Mouse (Mus musculus): Measurements from ENCODE around the gene Nphp3. TPM values are rescaled to one million over a fixed set of nuclear protein-coding genes. Genes with fewer than 3 reads are reported as not detected.

Gene Nphp3
- 26.8 and 29.4 TPM in 2 replicates for polyA plus RNA-seq (2011; ENCODE audit: insufficient read depth, insufficient read length, low read depth, missing spikeins)

DNA sequence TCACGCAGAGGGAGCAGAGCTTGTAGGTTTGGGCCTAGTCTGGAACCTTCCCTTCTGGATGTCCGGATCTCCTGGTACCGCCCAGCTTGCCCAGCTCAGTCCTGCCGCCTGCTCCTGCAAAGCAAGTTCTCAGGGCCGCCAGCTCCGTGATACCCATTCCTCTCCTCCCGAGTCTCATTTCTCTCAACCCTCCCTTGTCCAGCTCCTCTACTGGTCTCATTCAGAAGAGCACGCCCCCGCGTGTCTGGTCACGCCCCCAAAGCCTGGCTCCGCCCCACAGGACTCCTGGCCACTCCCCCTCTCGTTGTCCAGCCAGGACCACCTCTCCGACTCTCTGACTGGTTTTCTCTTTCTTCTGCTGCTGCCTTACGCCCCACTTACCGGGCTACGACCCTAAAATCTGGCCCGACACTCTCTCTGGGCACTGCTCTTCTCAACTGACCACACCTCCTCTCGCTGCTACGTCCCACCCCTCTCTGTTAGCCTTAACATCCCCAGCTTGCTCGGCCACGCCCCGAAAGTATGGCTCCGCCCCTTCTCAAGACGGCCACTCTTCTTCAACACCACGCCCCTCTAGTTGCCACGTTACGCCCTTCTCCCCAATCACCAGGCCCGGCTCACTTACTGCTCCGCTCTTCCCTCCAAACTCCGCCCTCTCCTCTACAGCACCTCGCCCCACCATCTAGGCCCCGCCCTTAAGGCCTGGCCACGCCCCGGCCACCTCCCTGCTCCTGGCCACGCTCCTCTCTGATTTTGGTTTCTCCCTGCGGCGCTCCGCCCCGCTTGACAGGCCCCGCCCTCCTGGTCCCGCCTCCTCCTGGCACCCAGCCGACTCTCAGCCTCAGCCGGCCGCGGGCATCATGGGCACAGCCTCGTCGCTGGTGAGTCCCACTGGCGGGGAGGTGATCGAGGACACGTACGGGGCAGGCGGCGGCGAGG, at the start of gene Nphp3:
Gene Nphp3, plus strand, starts transcription at position 624 of the 939 bp plus-strand sequence.
- Histone ChIP-seq H3K9ac (ENCODE audit: low read depth, poor library complexity, severe bottlenecking) (peak within 1 kb of the TSS; percentile 66), H3K36me3 (ENCODE audit: control insufficient read depth, insufficient read depth, low read length, poor library complexity, severe bottlenecking) (no peaks in the 10 kb centered on the region), H3K9me3 (replicated peaks; ENCODE audit: control insufficient read depth, insufficient read depth, low read length, poor library complexity, severe bottlenecking) (no peaks in the 10 kb centered on the region), H3K27me3 (ENCODE audit: control insufficient read depth, insufficient read depth, low read length, poor library complexity, severe bottlenecking) (no peaks in the 10 kb centered on the region), H3K4me1 (ENCODE audit: control insufficient read depth, insufficient read depth, low read length) (peaks cover 2% of the 10 kb centered on the region), H3K4me3 (ENCODE audit: low read depth, low read length) (peak within 1 kb of the TSS; percentile 86), H3K27ac (ENCODE audit: insufficient read depth, low read length) (peak within 1 kb of the TSS; percentile 44; the same call in 1 of the 2 replicates)
- TF ChIP-seq EP300 (IDR thresholded peaks at IDR 0.05; ENCODE audit: insufficient read depth, low read depth, low read length), result no peak
- TF ChIP-seq POLR2A (IDR thresholded peaks at IDR 0.05; ENCODE audit: insufficient read depth, low read length), result peak; percentile 45

DNA sequence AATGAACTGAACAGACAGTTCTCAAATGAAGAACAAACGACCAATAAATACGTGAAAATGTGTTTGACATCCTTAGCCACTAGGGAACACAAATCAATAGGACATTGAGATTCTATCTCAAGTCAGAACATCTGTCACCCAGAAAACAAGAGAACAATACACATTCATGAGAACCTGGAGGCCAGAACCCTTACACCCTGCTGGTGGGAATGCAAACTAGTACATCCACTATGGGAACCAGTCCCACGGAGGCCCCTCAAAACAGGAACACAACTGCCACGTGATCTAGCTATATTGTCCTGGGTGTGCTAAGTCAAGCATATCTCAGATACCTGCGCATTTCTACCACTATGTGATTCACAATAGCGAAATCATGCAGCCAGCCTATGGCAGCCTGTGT, 43.6 kb upstream of the Nphp3 start:
- H3K9me3 ChIP-seq (replicated peaks; ENCODE audit: control insufficient read depth, insufficient read depth, low read length, poor library complexity, severe bottlenecking), result no peaks in the 10 kb centered on the region
- H3K4me3 ChIP-seq (ENCODE audit: low read depth, low read length), result no peak overlapping the region
- H3K36me3 ChIP-seq (ENCODE audit: control insufficient read depth, insufficient read depth, low read length, poor library complexity, severe bottlenecking), result no peaks in the 10 kb centered on the region
- H3K27ac ChIP-seq (ENCODE audit: insufficient read depth, low read length), result no peak overlapping the region
- no peaks in the 10 kb centered on the region for H3K4me1 ChIP-seq (ENCODE audit: control insufficient read depth, insufficient read depth, low read length)
- no peaks in the 10 kb centered on the region; the same call in 1 of the 2 replicates for H3K27me3 ChIP-seq (ENCODE audit: control insufficient read depth, insufficient read depth, low read length, poor library complexity, severe bottlenecking)
- H3K9ac ChIP-seq (ENCODE audit: low read depth, poor library complexity, severe bottlenecking), result no peak overlapping the region
- TF ChIP-seq CTCF (IDR thresholded peaks at IDR 0.05; ENCODE audit: low read depth, low read length), result no peak
- TF ChIP-seq POLR2A (IDR thresholded peaks at IDR 0.05; ENCODE audit: insufficient read depth, low read length), result no peak
- TF ChIP-seq EP300 (IDR thresholded peaks at IDR 0.05; ENCODE audit: insufficient read depth, low read depth, low read length), result no peak

DNA sequence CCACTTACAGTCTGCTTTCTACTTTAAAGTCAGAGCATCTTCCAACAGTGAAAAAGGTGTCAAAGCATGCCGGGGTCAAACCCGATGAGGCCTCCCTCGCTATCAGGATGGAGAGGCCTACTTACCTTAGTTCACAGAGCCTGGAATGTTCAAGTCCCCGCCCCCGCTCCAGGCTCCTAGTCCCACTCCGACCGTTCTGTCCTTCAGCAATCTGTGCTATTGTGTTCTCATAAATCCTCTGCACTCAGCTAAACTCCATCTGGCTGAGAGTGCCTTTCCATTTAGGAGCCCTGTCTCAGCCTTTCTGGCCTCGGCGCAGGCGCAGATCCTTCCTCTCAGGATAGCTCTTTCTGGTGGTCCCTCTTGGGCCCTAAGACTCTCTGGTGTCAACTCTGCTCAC, 42.4 kb upstream of the Nphp3 start:
- Histone ChIP-seq H3K4me3 (ENCODE audit: low read depth, low read length) (no peak overlapping the region), H3K36me3 (ENCODE audit: control insufficient read depth, insufficient read depth, low read length, poor library complexity, severe bottlenecking) (no peaks in the 10 kb centered on the region), H3K27ac (ENCODE audit: insufficient read depth, low read length) (no peak overlapping the region), H3K9me3 (replicated peaks; ENCODE audit: control insufficient read depth, insufficient read depth, low read length, poor library complexity, severe bottlenecking) (no peaks in the 10 kb centered on the region), H3K27me3 (ENCODE audit: control insufficient read depth, insufficient read depth, low read length, poor library complexity, severe bottlenecking) (no peaks in the 10 kb centered on the region; the same call in 1 of the 2 replicates), H3K9ac (ENCODE audit: low read depth, poor library complexity, severe bottlenecking) (no peak overlapping the region), H3K4me1 (ENCODE audit: control insufficient read depth, insufficient read depth, low read length) (no peaks in the 10 kb centered on the region)
- TF ChIP-seq EP300 (IDR thresholded peaks at IDR 0.05; ENCODE audit: insufficient read depth, low read depth, low read length), result no peak
- no peak for TF ChIP-seq CTCF (IDR thresholded peaks at IDR 0.05; ENCODE audit: low read depth, low read length)
- no peak for TF ChIP-seq POLR2A (IDR thresholded peaks at IDR 0.05; ENCODE audit: insufficient read depth, low read length)

DNA sequence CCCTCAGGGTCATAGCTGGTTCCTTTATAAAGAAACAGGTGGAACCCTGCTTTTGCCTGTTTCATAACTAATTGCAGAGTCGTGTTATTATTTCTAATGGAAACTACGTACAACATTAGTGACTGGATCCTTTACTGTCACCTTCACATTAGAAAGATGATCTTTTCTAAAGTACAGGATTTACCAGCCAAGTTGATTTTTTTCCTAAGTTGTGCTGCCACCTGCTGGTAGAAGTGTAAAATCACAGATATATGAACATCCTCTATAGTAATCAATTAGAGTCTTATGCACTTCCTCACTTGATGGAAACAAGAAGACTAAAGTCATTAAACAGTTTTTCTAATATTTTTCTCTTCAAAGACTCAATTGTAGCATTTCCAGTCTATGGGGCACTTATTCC, 5.8 kb upstream of the Nphp3 start:
- no peak overlapping the region for H3K9ac ChIP-seq (ENCODE audit: low read depth, poor library complexity, severe bottlenecking)
- no peak overlapping the region for H3K4me3 ChIP-seq (ENCODE audit: low read depth, low read length)
- peaks cover 2% of the 10 kb centered on the region for H3K4me1 ChIP-seq (ENCODE audit: control insufficient read depth, insufficient read depth, low read length)
- no peak for TF ChIP-seq POLR2A (IDR thresholded peaks at IDR 0.05; ENCODE audit: insufficient read depth, low read length)
- TF ChIP-seq EP300 (IDR thresholded peaks at IDR 0.05; ENCODE audit: insufficient read depth, low read depth, low read length), result no peak
- no peak for TF ChIP-seq CTCF (IDR thresholded peaks at IDR 0.05; ENCODE audit: low read depth, low read length)
- H3K27me3 ChIP-seq (ENCODE audit: control insufficient read depth, insufficient read depth, low read length, poor library complexity, severe bottlenecking), result no peaks in the 10 kb centered on the region
- no peak overlapping the region for H3K27ac ChIP-seq (ENCODE audit: insufficient read depth, low read length)
- H3K9me3 ChIP-seq (replicated peaks; ENCODE audit: control insufficient read depth, insufficient read depth, low read length, poor library complexity, severe bottlenecking), result no peaks in the 10 kb centered on the region
- no peaks in the 10 kb centered on the region for H3K36me3 ChIP-seq (ENCODE audit: control insufficient read depth, insufficient read depth, low read length, poor library complexity, severe bottlenecking)

DNA sequence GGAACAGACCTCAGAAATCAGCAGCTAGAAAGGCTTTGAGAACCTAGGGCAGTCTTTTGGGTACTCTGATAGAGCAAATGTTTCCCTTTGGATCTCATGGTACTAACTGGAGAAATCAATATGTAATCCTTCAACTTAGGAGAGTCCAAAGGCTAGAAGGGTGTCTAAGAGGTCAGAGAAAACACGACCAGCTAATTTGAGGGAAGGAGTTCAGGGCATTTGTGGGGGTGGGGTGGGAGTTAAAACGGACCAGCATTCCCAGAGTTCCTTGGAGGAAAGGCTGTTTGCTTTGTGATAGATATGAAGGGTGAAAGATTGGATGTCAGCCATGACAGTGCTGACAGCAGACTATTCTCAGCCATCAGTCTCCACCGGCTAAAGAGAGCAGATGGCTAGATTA, 1.7 kb upstream of the Nphp3 start:
- H3K27ac ChIP-seq (ENCODE audit: insufficient read depth, low read length), result no peak overlapping the region
- peaks cover 2% of the 10 kb centered on the region for H3K4me1 ChIP-seq (ENCODE audit: control insufficient read depth, insufficient read depth, low read length)
- no peaks in the 10 kb centered on the region for H3K9me3 ChIP-seq (replicated peaks; ENCODE audit: control insufficient read depth, insufficient read depth, low read length, poor library complexity, severe bottlenecking)
- no peaks in the 10 kb centered on the region for H3K36me3 ChIP-seq (ENCODE audit: control insufficient read depth, insufficient read depth, low read length, poor library complexity, severe bottlenecking)
- H3K9ac ChIP-seq (ENCODE audit: low read depth, poor library complexity, severe bottlenecking), result no peak overlapping the region
- H3K27me3 ChIP-seq (ENCODE audit: control insufficient read depth, insufficient read depth, low read length, poor library complexity, severe bottlenecking), result no peaks in the 10 kb centered on the region
- TF ChIP-seq CTCF (IDR thresholded peaks at IDR 0.05; ENCODE audit: low read depth, low read length) (no peak), EP300 (IDR thresholded peaks at IDR 0.05; ENCODE audit: insufficient read depth, low read depth, low read length) (no peak), POLR2A (IDR thresholded peaks at IDR 0.05; ENCODE audit: insufficient read depth, low read length) (no peak)
- no peak overlapping the region for H3K4me3 ChIP-seq (ENCODE audit: low read depth, low read length)

DNA sequence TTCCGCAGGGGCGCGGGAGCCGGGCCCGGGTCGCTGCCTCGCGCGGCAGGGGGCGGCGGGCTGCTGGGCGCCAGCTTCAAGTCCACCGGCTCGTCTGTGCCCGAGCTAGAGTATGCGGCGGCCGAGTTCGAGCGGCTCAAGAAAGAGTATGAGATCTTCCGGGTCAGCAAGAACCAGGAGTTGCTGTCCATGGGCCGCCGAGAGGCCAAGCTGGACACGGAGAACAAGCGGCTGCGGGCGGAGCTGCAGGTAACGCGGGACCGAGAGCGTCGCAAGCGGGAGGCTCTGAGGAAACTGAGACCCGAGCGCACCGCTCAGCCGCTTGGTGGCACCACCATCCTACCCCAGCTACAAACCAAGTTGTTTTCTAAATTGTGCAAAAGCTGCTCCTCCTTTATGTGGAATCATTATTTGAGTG, 578 bp downstream of the Nphp3 start:
- Histone ChIP-seq H3K27me3 (ENCODE audit: control insufficient read depth, insufficient read depth, low read length, poor library complexity, severe bottlenecking) (no peaks in the 10 kb centered on the region), H3K9ac (ENCODE audit: low read depth, poor library complexity, severe bottlenecking) (peak overlapping the region; percentile 66), H3K4me1 (ENCODE audit: control insufficient read depth, insufficient read depth, low read length) (peaks cover 2% of the 10 kb centered on the region), H3K9me3 (replicated peaks; ENCODE audit: control insufficient read depth, insufficient read depth, low read length, poor library complexity, severe bottlenecking) (no peaks in the 10 kb centered on the region), H3K27ac (ENCODE audit: insufficient read depth, low read length) (no peak overlapping the region), H3K4me3 (ENCODE audit: low read depth, low read length) (peak overlapping the region; percentile 78), H3K36me3 (ENCODE audit: control insufficient read depth, insufficient read depth, low read length, poor library complexity, severe bottlenecking) (no peaks in the 10 kb centered on the region)
- TF ChIP-seq CTCF (IDR thresholded peaks at IDR 0.05; ENCODE audit: low read depth, low read length), result peak; percentile 72
- TF ChIP-seq POLR2A (IDR thresholded peaks at IDR 0.05; ENCODE audit: insufficient read depth, low read length), result no peak
- no peak for TF ChIP-seq EP300 (IDR thresholded peaks at IDR 0.05; ENCODE audit: insufficient read depth, low read depth, low read length)

All from ES-Bruce4 (cell line).